Mouse (Mus musculus): Measurements from ENCODE around the gene Nop16. TPM values are rescaled to one million over a fixed set of nuclear protein-coding genes. Genes with fewer than 3 reads are reported as not detected.
"Not testable (repeated sequence)": the region's sequence is repeated elsewhere in the genome, so short reads cannot be mapped to it uniquely, and the experiment has no call there.

Nop16 gene
- 60.6 and 60.9 TPM in 2 replicates for polyA plus RNA-seq (2015; fragmentation: Nextera tagmentation; extraction: Ambion mirVana)

DNA sequence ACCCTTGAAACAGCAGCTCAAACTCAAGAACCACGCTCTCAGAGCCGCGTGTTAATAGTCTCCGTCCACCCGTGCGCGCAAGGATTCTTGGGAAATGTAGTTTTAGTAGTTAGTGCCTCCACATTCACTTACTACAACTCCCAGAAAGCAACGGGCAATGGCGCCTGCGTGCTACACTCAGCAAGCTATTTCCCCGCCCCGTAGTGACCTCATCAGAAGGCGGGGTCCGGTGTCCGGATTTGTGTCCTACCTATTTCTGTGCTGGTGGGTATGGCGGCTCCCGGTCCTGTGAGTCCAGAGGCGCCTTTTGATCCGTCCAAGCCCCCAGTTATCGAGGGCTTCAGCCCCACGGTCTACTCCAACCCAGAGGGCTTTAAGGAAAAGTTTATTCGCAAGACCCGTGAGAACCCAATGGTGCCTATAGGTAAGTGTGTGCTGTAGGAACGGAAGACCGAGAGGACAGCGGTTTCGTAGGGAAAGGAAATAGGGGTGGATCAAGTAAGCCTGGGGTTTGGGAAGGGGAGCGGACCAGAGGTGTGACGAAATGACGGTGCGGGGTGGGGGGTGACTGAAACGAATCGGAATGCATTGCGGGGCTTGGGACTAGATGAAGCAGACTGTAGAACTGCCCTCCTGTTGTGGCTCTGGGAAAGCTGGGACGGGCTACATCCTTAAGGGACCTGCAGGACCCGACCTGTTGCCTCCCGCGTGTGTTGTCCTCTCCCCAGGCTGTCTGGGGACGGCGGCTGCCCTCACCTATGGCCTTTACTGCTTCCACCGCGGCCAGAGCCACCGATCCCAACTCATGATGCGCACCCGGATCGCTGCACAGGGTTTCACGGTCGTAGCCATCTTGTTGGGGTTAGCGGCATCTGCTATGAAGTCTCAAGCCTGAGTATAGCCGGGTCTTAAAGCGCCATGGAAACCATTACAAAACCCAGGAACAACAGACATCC lies at the start of gene Nop16, which contains the start of gene Higd2a:
Gene Nop16 (minus strand): TSS at position 95 of the 956 bp plus-strand sequence.
Gene Higd2a (plus strand): TSS at position 212 of the 956 bp plus-strand sequence.
- H3K9ac ChIP-seq: peak within 1 kb of the TSS; percentile 97

DNA sequence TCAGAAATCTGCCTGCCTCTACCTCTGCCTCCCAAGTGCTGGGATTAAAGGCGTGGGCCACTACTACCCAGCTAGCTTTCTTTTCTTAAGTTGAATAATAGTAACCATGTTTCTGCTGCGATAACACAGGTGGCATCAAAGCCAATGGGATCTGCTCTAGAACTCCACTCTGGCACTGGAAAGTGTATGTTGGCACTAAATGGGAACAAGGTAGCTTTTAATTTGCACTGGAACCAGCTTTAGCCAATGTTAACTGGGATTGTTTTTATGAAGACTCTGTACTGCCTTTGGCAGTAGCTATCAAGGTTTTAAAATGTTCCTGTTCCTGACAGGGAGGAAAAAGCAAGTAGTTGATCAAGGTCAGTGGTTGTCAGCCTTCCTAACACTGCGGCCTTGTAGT lies 45.1 kb upstream of the Nop16 start:
- Histone ChIP-seq H3K4me2 (no peak overlapping the region), H3K4me1 (peaks cover 4% of the 10 kb centered on the region; the same call in 1 of the 2 replicates), H3K9ac (no peak overlapping the region), H3K27me3 (replicated peaks) (no peaks in the 10 kb centered on the region), H3K9me3 (no peaks in the 10 kb centered on the region), H3K36me3 (peaks cover 62% of the 10 kb centered on the region), H3K4me3 (no peak overlapping the region), H3K27ac (replicated peaks) (no peak overlapping the region)
- 93% methylated on average over 3 of the region's 3 CpGs for WGBS
- no peak for ATAC-seq (ENCODE audit: extremely low read depth, insufficient number of reproducible peaks, low FRiP score, low TSS enrichment)

More for the DNA sequence above, at the start of gene Nop16, which contains the start of gene Higd2a:
- peaks cover 61% of the 10 kb centered on the region for H3K36me3 ChIP-seq
- H3K27me3 ChIP-seq (replicated peaks): no peaks in the 10 kb centered on the region
- peak within 1 kb of the TSS; percentile 97 for H3K4me3 ChIP-seq
- no peaks in the 10 kb centered on the region for H3K9me3 ChIP-seq
- H3K4me1 ChIP-seq: peaks cover 29% of the 10 kb centered on the region
- ATAC-seq (ENCODE audit: extremely low read depth, insufficient number of reproducible peaks, low FRiP score, low TSS enrichment): peak; percentile 94
- peak within 1 kb of the TSS; percentile 89 for H3K27ac ChIP-seq (replicated peaks)
- WGBS: under 1% methylated on average over 51 of the region's 51 CpGs
- peak within 1 kb of the TSS; percentile 90 for H3K4me2 ChIP-seq

DNA sequence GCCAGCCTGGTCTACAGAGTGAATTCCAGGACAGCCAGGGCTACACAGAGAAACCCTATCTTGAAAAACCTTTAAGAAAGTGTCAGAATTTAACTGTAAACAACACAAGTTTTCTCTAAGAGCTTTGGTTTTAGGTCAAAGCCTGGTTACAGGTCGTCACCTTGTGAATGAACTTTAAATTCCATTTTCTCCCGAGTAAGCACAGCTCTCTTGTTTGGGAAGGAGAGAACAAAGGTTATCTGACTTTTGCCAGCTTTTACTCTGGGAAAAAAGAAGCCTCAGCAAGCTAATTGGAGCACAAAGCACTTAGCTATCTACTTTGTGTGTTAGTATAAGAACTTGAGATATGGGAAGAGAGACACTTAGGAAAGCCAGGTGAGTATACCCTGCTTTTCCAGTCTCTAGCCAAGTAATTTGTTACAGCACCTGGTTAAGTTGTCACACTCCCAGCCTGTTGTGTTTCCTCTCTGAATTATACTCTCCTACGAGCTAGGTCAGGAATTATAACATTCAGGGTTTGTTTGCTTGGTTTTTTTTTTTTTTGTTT lies 42.9 kb upstream of the Nop16 start:
- Histone ChIP-seq H3K27me3 (replicated peaks) (no peaks in the 10 kb centered on the region), H3K9ac (no peak overlapping the region), H3K36me3 (peaks cover 51% of the 10 kb centered on the region), H3K9me3 (no peaks in the 10 kb centered on the region), H3K27ac (replicated peaks) (no peak overlapping the region), H3K4me3 (no peak overlapping the region), H3K4me1 (peaks cover 4% of the 10 kb centered on the region; the same call in 1 of the 2 replicates), H3K4me2 (no peak overlapping the region)
- no peak for ATAC-seq (ENCODE audit: extremely low read depth, insufficient number of reproducible peaks, low FRiP score, low TSS enrichment)
- WGBS: 57% methylated on average over 3 of the region's 3 CpGs

DNA sequence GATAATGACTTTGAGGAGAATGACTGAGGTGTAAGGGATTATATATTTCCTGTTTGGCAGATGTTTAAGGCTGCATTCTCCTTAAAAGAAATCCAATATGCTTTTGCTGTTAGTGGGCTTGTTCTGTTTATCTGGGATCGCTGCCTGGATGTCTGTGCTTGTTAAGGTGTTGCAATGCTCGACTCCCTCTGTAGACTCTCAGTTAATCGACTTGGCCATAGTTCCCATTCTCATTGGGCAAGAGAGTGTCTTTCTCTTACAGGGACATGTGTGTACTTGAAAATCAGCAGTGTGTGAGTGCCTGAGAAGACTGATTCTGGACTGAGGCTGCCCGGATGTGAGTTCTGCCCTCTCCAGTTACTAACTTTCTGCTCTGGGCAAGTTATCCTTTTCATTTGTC lies 39.2 kb upstream of the Nop16 start:
- H3K4me3 ChIP-seq: no peak overlapping the region
- H3K4me1 ChIP-seq: peaks cover 9% of the 10 kb centered on the region; the same call in 1 of the 2 replicates
- no peak for ATAC-seq (ENCODE audit: extremely low read depth, insufficient number of reproducible peaks, low FRiP score, low TSS enrichment)
- 74% methylated on average over 4 of the region's 4 CpGs for WGBS
- no peaks in the 10 kb centered on the region for H3K27me3 ChIP-seq (replicated peaks)
- H3K27ac ChIP-seq (replicated peaks): no peak overlapping the region
- no peak overlapping the region for H3K9ac ChIP-seq
- no peak overlapping the region for H3K4me2 ChIP-seq
- H3K36me3 ChIP-seq: peaks cover 38% of the 10 kb centered on the region
- H3K9me3 ChIP-seq: no peaks in the 10 kb centered on the region

DNA sequence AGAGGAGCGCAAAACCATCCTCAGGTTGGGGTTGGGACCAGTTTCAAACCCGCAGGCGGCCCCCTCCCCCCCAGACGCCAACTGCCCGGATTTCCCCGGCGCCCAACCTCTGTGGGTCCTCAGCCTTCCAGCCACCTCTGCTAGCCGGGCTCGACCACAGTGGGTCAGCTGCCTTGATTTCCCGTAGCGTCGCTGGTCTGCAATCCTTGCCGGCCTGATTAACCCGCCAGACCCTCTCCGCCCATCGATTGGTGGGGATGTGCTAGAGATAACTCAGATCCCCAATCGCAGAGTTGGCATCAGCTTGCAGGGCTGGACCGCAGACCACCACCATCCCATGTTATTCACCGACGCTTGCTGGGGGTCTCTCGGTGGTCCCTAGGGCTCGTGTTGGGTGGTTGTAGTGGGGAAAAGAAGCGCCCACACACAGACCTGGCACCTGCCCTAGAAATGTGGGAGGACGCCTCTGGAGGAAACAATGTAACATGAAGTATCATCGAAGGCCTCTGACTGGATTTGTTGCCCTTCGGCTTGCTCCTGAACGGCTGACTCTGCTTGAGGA lies 32.2 kb upstream of the Nop16 start:
- peak; percentile 23; the same call in 1 of the 2 replicates for ATAC-seq (ENCODE audit: extremely low read depth, insufficient number of reproducible peaks, low FRiP score, low TSS enrichment)
- Histone ChIP-seq H3K4me3 (peak overlapping the region; percentile 98), H3K4me1 (peaks cover 27% of the 10 kb centered on the region), H3K9me3 (no peaks in the 10 kb centered on the region), H3K9ac (peak overlapping the region; percentile 99), H3K4me2 (peak overlapping the region; percentile 91), H3K27ac (replicated peaks) (peak overlapping the region; percentile 83), H3K36me3 (peaks cover 6% of the 10 kb centered on the region; the same call in 1 of the 2 replicates), H3K27me3 (replicated peaks) (0 out of 2 replicates have a peak, but pooled peaks cover 4% of the 10 kb centered on the region)
- 1% methylated on average over 27 of the region's 27 CpGs for WGBS

DNA sequence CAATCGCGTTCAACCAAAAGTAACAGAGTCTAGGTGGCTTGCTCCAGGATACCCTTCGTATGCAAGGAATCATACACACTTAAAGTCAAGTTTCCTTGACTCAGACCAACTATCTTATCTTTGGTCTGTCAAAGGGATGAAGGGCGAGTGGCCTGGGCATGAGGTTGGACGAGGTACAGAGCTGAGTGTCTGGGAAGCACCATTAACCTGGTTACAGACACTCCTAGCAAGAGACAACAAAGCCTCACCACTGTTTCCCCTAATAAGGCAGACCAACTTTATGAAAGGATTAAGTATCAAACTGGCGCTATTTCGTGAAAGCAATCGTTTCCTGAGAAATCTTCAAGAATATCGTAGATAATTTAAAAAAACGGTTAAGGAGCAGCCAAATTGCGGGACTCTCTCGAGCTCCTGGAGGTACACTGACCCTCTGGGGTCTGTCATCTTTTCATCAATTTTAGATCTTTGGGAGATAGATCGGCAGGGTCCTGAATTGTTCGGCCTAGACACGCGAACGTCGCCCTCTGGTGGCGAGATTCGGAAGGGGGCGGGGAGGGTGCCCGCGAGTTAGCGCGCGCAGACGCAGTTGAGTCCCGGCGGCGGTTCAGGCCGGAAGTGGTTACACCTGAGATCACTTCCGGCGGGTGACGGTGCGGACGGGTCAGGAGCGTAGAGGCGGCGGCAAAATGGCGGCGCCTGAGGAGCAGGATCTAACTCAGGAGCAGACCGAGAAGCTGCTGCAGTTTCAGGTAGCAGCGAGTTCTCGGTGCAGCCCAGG lies 31.5 kb upstream of the Nop16 start, which contains the start of gene Faf2:
Gene Faf2 (plus strand): TSS at position 630 of the 778 bp plus-strand sequence.
- WGBS: 8% methylated on average over 44 of the region's 44 CpGs
- Histone ChIP-seq H3K4me2 (peak within 1 kb of the TSS; percentile 91), H3K9me3 (no peaks in the 10 kb centered on the region), H3K9ac (peak within 1 kb of the TSS; percentile 99), H3K4me1 (peaks cover 27% of the 10 kb centered on the region), H3K4me3 (peak within 1 kb of the TSS; percentile 98), H3K36me3 (peaks cover 6% of the 10 kb centered on the region; the same call in 1 of the 2 replicates), H3K27ac (replicated peaks) (peak within 1 kb of the TSS; percentile 83), H3K27me3 (replicated peaks) (0 out of 2 replicates have a peak, but pooled peaks cover 4% of the 10 kb centered on the region)
- peak; percentile 97 for ATAC-seq (ENCODE audit: extremely low read depth, insufficient number of reproducible peaks, low FRiP score, low TSS enrichment)

DNA sequence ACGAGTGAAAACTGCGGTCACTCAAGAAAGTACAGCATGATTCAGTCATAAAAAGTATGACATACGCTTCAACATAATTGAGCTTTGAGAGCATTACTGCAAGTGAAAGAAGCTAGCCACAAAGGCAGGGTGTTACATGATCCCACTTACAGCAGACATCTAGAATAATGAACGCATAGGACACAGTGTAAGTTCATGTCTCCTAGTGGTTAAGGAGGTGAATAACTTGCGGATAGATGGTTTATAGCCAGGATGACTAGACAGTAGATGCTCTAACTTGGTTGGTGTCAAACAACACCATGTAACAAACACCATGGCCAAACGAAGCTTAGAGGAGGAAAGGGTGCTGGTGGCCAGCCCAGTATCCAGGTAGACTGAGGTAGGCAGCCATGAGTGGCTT lies 27.1 kb upstream of the Nop16 start:
- H3K36me3 ChIP-seq: no peaks in the 10 kb centered on the region
- ATAC-seq (ENCODE audit: extremely low read depth, insufficient number of reproducible peaks, low FRiP score, low TSS enrichment): no peak
- 0 out of 2 replicates have a peak, but pooled peaks cover 4% of the 10 kb centered on the region for H3K27me3 ChIP-seq (replicated peaks)
- no peaks in the 10 kb centered on the region for H3K9me3 ChIP-seq
- no peak overlapping the region for H3K27ac ChIP-seq (replicated peaks)
- WGBS: 61% methylated on average over 6 of the region's 6 CpGs
- no peak overlapping the region for H3K9ac ChIP-seq
- H3K4me3 ChIP-seq: no peak overlapping the region
- no peak overlapping the region for H3K4me2 ChIP-seq
- H3K4me1 ChIP-seq: peaks cover 4% of the 10 kb centered on the region; the same call in 1 of the 2 replicates

DNA sequence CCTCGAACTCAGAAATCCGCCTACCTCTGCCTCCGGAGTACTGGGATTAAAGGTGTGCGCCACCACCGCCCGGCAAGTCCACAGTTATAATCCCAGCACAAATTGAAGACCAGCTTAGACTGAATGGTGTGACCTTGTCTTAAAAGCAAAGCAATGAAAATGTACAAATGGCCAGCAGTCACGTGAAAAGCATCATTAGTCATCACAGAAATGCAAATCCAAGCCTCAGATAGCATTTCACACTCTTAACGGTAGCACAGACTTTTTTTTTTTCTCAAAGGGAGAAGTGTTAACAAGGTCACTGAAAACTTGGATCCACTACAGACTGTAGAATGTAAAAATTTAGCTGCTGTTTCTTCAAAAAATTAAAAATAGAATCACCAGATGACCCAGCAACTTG lies 26.4 kb upstream of the Nop16 start:
- Histone ChIP-seq H3K4me2 (no peak overlapping the region), H3K27ac (replicated peaks) (no peak overlapping the region), H3K9ac (no peak overlapping the region), H3K9me3 (no peaks in the 10 kb centered on the region), H3K4me1 (peaks cover 7% of the 10 kb centered on the region), H3K27me3 (replicated peaks) (0 out of 2 replicates have a peak, but pooled peaks cover 4% of the 10 kb centered on the region), H3K36me3 (no peaks in the 10 kb centered on the region), H3K4me3 (no peak overlapping the region)
- no peak for ATAC-seq (ENCODE audit: extremely low read depth, insufficient number of reproducible peaks, low FRiP score, low TSS enrichment)
- WGBS: 74% methylated on average over 8 of the region's 8 CpGs

DNA sequence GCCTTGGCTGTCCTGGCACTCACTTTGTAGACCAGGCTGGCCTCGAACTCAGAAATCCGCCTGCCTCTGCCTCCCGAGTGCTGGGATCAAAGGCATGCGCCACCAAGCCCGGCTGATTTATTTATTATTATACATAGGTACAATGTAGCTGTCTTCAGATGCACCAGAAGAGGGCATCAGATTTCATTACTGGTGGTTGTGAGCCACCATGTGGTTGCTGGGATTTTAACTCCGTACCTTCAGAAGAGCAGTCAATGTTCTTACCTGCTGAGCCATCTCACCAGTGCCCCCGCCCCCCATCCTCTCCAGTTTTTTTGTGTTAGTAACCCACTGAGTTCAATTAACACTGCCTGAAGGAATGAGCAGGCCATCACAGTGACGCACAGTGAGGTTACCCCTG lies 23.3 kb upstream of the Nop16 start:
- not testable (repeated sequence) for H3K27ac ChIP-seq (replicated peaks); H3K4me2 ChIP-seq; H3K9ac ChIP-seq; H3K36me3 ChIP-seq; H3K27me3 ChIP-seq (replicated peaks); H3K9me3 ChIP-seq; H3K4me3 ChIP-seq; ATAC-seq (ENCODE audit: extremely low read depth, insufficient number of reproducible peaks, low FRiP score, low TSS enrichment)
- 81% methylated on average over 8 of the region's 8 CpGs for WGBS
- peaks cover 32% of the 10 kb centered on the region for H3K4me1 ChIP-seq

DNA sequence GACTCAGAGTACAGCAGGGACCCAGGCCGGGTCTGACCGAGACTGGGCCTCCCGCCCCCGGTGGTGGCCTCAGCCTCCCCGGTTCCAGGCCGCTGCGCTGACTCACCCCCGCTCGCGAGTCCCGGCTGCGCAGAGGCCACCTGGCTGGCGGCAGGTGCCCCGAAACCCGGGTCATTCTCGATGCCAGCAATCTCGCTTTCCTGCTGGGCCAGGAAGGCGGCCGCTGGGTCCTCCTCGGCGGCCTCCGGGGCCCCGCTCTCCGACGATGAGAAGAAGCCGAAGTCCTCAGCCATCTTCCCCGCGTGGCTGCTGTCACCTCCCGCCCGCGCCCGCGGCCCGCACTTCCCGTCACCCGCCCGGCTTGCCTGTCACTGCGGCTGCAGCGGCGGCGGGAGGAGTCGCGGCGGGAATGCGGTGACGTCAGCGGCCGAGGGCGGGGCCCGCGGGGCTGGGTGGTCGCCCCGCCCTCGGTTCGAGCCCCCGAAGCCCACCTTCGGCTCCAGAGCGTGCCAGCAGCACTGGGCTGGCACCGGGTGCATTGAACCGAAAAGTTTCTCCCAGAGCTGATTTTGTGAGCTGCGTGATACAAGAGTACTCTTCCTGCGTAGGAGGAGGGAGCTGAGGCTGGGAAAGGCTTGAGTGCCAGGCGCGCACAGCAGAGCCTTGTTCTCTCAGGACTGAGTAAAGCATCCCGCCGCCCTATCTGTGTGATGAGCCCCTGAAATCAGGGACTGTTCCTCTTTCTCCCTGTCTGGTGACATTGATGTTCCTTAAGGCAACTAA lies 21.3 kb upstream of the Nop16 start, which contains the start of gene Cltb:
Gene Cltb (minus strand): TSS at position 373 of the 783 bp plus-strand sequence.
- peak within 1 kb of the TSS; percentile 97 for H3K4me2 ChIP-seq
- H3K9ac ChIP-seq: peak within 1 kb of the TSS; percentile 93
- H3K27me3 ChIP-seq (replicated peaks): no peaks in the 10 kb centered on the region
- peak within 1 kb of the TSS; percentile 87 for H3K4me3 ChIP-seq
- WGBS: 1% methylated on average over 66 of the region's 66 CpGs
- H3K9me3 ChIP-seq: no peaks in the 10 kb centered on the region
- peaks cover 32% of the 10 kb centered on the region for H3K4me1 ChIP-seq
- H3K36me3 ChIP-seq: peaks cover 6% of the 10 kb centered on the region
- ATAC-seq (ENCODE audit: extremely low read depth, insufficient number of reproducible peaks, low FRiP score, low TSS enrichment): peak; percentile 73
- H3K27ac ChIP-seq (replicated peaks): peak within 1 kb of the TSS; percentile 74

All from heart, embryonic 13.5 days (tissue).